Mouse (Mus musculus): ENCODE measurements around the gene Pou2f3.

GRCm38 (mm10) chr9:43122379-43122778 is 87.8 kb downstream of the Pou2f3 start:
- TF ChIP-seq POLR2A (IDR thresholded peaks at IDR 0.05; ENCODE audit: control insufficient read depth, extremely low read depth, insufficient read depth, low read length, poor library complexity): no peak
- TF ChIP-seq CTCF (IDR thresholded peaks at IDR 0.05; ENCODE audit: borderline replicate concordance, control insufficient read depth, extremely low read depth, insufficient read depth, low read length, poor library complexity): no peak

All from thymus, adult 2 months (tissue).